Mouse (Mus musculus) megakaryocyte, embryonic 14.5 days (primary cell): ENCODE results near the gene Lce1i.

Experiments
- FLI1 ChIP-seq: IDR thresholded peaks from 2 replicates; pipeline ENCODE4 v1.6.1; 2012; ENCODE audit warnings: low read length, inconsistent platforms, mixed read lengths
- GATA1 ChIP-seq: IDR thresholded peaks from 3 replicates; pipeline ENCODE4 v1.6.1; 2012; ENCODE audit warnings: mixed read lengths, low read length, inconsistent platforms, borderline replicate concordance

DNA sequence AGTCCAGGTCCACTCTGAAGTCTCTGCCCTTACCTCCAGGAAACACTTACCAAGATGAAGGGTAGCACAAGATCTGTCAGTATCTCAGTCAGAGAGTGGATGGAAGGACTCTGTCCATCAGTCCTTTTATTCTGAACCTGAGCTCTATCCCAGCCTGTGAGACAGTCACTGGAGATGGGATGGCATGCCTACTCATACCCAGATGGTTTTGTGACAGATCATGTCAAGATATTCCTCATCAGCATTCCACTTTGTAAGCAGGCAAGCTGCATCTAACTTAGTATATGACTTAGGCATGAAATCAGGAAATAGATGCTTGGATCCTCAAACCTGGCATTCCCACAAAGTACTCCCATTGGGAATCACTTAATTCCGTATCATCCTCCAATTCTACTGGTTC, at the start of gene Lce1i:
- TF ChIP-seq GATA1 (no peak), FLI1 (no peak)
